Mouse (Mus musculus) retina, postnatal 7 days (tissue): ENCODE results near the gene Smarcad1.

Experiments
- DNase-seq: peaks from one replicate; pipeline ENCODE4 v3.0.0-alpha.2; 2012; ENCODE audit warnings: low read depth, low spot score

Gene Smarcad1

GRCm38 (mm10) chr6:65114902-65115301 is 72.5 kb downstream of the Smarcad1 start:
- DNase-seq = no peak

- DNase-seq = no peak
Measured at GRCm38 (mm10) chr6:65117540-65117939, 75.2 kb downstream of the Smarcad1 start.

GRCm38 (mm10) chr6:65126074-65126726 is 83.8 kb downstream of the Smarcad1 start:
- DNase-seq = peak; percentile 16

GRCm38 (mm10) chr6:65132376-65132775 is 90.0 kb downstream of the Smarcad1 start:
- DNase-seq = no peak

GRCm38 (mm10) chr6:65137802-65138201 is 95.4 kb downstream of the Smarcad1 start:
- no peak for DNase-seq

- no peak for DNase-seq
Measured at GRCm38 (mm10) chr6:65138243-65138642, 95.9 kb downstream of the Smarcad1 start.

GRCm38 (mm10) chr6:65140082-65140749 is 97.8 kb downstream of the Smarcad1 start:
- no peak for DNase-seq

GRCm38 (mm10) chr6:65140750-65141243 is 98.4 kb downstream of the Smarcad1 start:
- no peak for DNase-seq

- DNase-seq = no peak
Measured at GRCm38 (mm10) chr6:65142316-65142715, 99.9 kb downstream of the Smarcad1 start.

- no peak for DNase-seq
Measured at GRCm38 (mm10) chr6:65144621-65145205, 102.3 kb downstream of the Smarcad1 start, which contains the start of gene Hpgds. TSS of gene Hpgds (minus strand) at chr6:65144908.

- DNase-seq = no peak
Measured at GRCm38 (mm10) chr6:65146363-65146762, 104.0 kb downstream of the Smarcad1 start.

- DNase-seq = no peak
Measured at GRCm38 (mm10) chr6:65150703-65151102, 108.3 kb downstream of the Smarcad1 start.

GRCm38 (mm10) chr6:65153570-65153969 is 111.2 kb downstream of the Smarcad1 start:
- no peak for DNase-seq

- no peak for DNase-seq
Measured at GRCm38 (mm10) chr6:65157042-65157441, 114.7 kb downstream of the Smarcad1 start.

- no peak for DNase-seq
Measured at GRCm38 (mm10) chr6:65159381-65159942, 117.1 kb downstream of the Smarcad1 start.

- DNase-seq = no peak
Measured at GRCm38 (mm10) chr6:65164137-65164536, 121.8 kb downstream of the Smarcad1 start.

- no peak for DNase-seq
Measured at GRCm38 (mm10) chr6:65164977-65165376, 122.6 kb downstream of the Smarcad1 start.
